Mouse (Mus musculus) bone marrow macrophage, adult 2 months (primary cell): ENCODE results near the gene Sh3pxd2a. TPM values are rescaled to one million over a fixed set of nuclear protein-coding genes. Genes with fewer than 3 reads are reported as not detected.

ENCODE experiments used
- H3K27ac ChIP-seq: 2 replicates; pipeline ENCODE4 v1.5.1; 2012; ENCODE audit warnings: low read depth, low read length; ENCODE audit not compliant: insufficient read depth
- H3K4me1 ChIP-seq: 2 replicates; pipeline ENCODE4 v1.6.1; 2012; ENCODE audit warnings: low read length; ENCODE audit not compliant: control insufficient read depth, insufficient read depth
- H3K4me3 ChIP-seq: 2 replicates; pipeline ENCODE4 v1.5.1; 2012; ENCODE audit warnings: mild to moderate bottlenecking, low read length, moderate library complexity; ENCODE audit not compliant: insufficient read depth
- CTCF ChIP-seq: IDR thresholded peaks from 2 replicates; pipeline ENCODE4 v1.5.1; 2012; ENCODE audit warnings: low read depth, mild to moderate bottlenecking, low read length, moderate library complexity
- POLR2A ChIP-seq: IDR thresholded peaks from 2 replicates; pipeline ENCODE4 v1.6.1; 2012; ENCODE audit warnings: mild to moderate bottlenecking, low read depth, low read length, borderline replicate concordance
- polyA plus RNA-seq: library from polyadenylated mRNA; stranded (reverse); fragments of >200 nt; gene quantifications from 2 replicates; pipeline ENCODE4 v1.2.4, GENCODE M21; 2012; ENCODE audit not compliant: missing spikeins, insufficient read depth, insufficient read length

Gene Sh3pxd2a
- polyA plus RNA-seq, 1 experiment = 12.7 TPM

GRCm38 (mm10) chr19:47248906-47249568, 215.2 kb downstream of the Sh3pxd2a start:
- H3K27ac ChIP-seq = no peak overlapping the region
- no peak for TF ChIP-seq POLR2A
- TF ChIP-seq CTCF = no peak
- H3K4me3 ChIP-seq = no peak overlapping the region
- no peaks in the 10 kb centered on the region for H3K4me1 ChIP-seq

DNA sequence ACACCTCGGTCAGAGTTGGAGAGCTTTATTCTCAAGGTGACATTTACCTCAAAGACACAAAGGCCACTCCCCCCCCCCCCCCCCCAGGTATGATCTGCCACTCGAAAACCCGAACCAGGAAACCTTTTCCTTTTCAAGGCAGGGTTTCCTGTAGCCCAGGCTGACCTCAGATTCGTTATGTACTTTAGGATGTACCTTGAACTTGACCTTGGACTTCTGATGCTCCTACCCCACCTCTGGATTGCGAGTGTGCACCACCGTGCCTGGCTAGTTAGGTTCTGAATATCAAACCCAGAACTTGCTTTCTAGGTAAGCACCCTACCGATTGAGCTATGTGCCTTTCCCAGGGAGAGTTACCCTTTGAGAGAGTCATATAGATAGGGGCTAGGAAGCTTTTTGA, 215.9 kb downstream of the Sh3pxd2a start:
- TF ChIP-seq CTCF (no peak), POLR2A (no peak)
- Histone ChIP-seq H3K4me3 (no peak overlapping the region), H3K4me1 (no peaks in the 10 kb centered on the region), H3K27ac (no peak overlapping the region)

- H3K4me1 ChIP-seq = no peaks in the 10 kb centered on the region
- H3K27ac ChIP-seq = no peak overlapping the region
- H3K4me3 ChIP-seq = no peak overlapping the region
- no peak for TF ChIP-seq CTCF
- no peak for TF ChIP-seq POLR2A
Measured at GRCm38 (mm10) chr19:47247791-47248190, 216.4 kb downstream of the Sh3pxd2a start.

- H3K4me1 ChIP-seq = peaks cover 12% of the 10 kb centered on the region
- no peak for TF ChIP-seq POLR2A
- TF ChIP-seq CTCF = no peak
- H3K27ac ChIP-seq = no peak overlapping the region
- no peak overlapping the region for H3K4me3 ChIP-seq
Measured at GRCm38 (mm10) chr19:47245512-47245911, 218.7 kb downstream of the Sh3pxd2a start.

GRCm38 (mm10) chr19:47242227-47242626, 222.0 kb downstream of the Sh3pxd2a start:
- Histone ChIP-seq H3K4me1 (peaks cover 12% of the 10 kb centered on the region), H3K27ac (no peak overlapping the region), H3K4me3 (no peak overlapping the region)
- no peak for TF ChIP-seq POLR2A
- TF ChIP-seq CTCF = no peak

DNA sequence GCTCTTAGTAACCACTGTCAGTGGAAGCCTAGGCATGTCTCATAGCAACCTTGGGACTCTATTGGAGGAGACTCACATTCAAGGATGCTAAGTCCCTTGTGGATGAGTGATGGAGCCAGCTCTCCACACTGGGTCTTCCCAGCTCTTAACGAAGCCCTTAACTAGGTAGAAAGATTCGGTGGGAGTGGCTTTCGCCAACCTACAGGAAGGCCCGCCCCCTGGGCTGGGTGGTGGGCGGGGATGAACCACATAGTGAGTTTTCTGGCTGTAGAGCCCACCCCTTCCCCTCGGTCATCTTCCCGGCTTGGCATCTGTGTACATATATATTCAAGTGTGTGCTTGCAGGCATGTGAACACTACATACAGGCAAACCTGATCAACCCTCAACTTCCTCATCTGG, 223.2 kb downstream of the Sh3pxd2a start:
- Histone ChIP-seq H3K4me3 (no peak overlapping the region), H3K27ac (no peak overlapping the region), H3K4me1 (peaks cover 12% of the 10 kb centered on the region)
- TF ChIP-seq CTCF = no peak
- TF ChIP-seq POLR2A = no peak

DNA sequence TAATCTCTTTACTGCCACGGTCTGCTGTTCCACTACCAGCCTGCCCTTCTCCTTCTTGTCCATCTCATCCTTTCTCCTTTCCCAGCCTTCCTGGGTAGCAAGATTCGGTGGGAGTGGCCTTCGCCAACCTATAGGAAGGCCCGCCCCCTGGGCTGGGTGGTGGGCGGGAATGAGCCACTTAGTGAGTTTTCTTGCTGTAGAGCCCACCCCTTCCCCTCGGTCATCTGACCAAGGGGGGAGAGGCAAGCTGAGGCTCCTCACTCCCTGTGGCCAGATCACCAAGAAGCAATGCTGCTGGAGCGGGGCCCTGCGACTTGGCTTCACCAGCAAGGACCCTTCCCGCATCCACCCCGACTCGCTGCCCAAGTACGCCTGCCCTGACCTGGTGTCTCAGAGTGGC, 224.1 kb downstream of the Sh3pxd2a start:
- Histone ChIP-seq H3K27ac (no peak overlapping the region), H3K4me3 (no peak overlapping the region), H3K4me1 (peaks cover 12% of the 10 kb centered on the region)
- no peak for TF ChIP-seq POLR2A
- TF ChIP-seq CTCF = no peak

GRCm38 (mm10) chr19:47233087-47233486, 231.1 kb downstream of the Sh3pxd2a start:
- Histone ChIP-seq H3K4me3 (no peak overlapping the region), H3K4me1 (peaks cover 5% of the 10 kb centered on the region; the same call in 1 of the 2 replicates), H3K27ac (no peak overlapping the region)
- TF ChIP-seq POLR2A (no peak), CTCF (no peak)

GRCm38 (mm10) chr19:47232077-47232865, 231.9 kb downstream of the Sh3pxd2a start:
- Histone ChIP-seq H3K27ac (no peak overlapping the region), H3K4me1 (peaks cover 5% of the 10 kb centered on the region; the same call in 1 of the 2 replicates), H3K4me3 (no peak overlapping the region)
- TF ChIP-seq CTCF = no peak
- TF ChIP-seq POLR2A = no peak

GRCm38 (mm10) chr19:47231389-47231788, 232.8 kb downstream of the Sh3pxd2a start:
- no peak for TF ChIP-seq CTCF
- TF ChIP-seq POLR2A = no peak
- Histone ChIP-seq H3K4me1 (peaks cover 5% of the 10 kb centered on the region; the same call in 1 of the 2 replicates), H3K4me3 (no peak overlapping the region), H3K27ac (no peak overlapping the region)
